18 mouse cellular contexts compared by ENCODE assay signal in genomic region chr5:65250185-65250855, GRCm38 (mm10). TPM values are rescaled to one million over a fixed set of nuclear protein-coding genes. Genes with fewer than 3 reads are reported as not detected.
DNase-seq lines count a peak whose midpoint lies in the region; ATAC-seq and TF ChIP-seq lines count a peak whose summit lies in the region.
"Had no signal": no experiment of that assay in that cellular context is flagged by ENCODE, and none has a peak within 500 bp of the region (broad histone marks: within the 10 kb centered on the region; RNA-seq: fewer than 3 reads in every experiment).

No protein-coding gene starts in this region.

- H3K4me3 ChIP-seq in limb, embryonic 13.5 days = no peak overlapping the region
- no peak overlapping the region for H3K4me3 ChIP-seq in limb, embryonic 10.5 days
- H3K4me3 ChIP-seq in midbrain, embryonic 12.5 days = no peak overlapping the region
- H3K4me3 ChIP-seq in midbrain, postnatal 0 days (ENCODE audit: low read depth, low read length) = no peak overlapping the region
- no peak overlapping the region for H3K4me3 ChIP-seq in stomach, embryonic 14.5 days (ENCODE audit: low read depth, low read length)
- H3K4me3 ChIP-seq: embryonic facial prominence, embryonic 12.5 days; gastrocnemius, adult 2 months; heart, embryonic 12.5 days; liver, embryonic 12.5 days had no signal

- ATAC-seq in limb, embryonic 13.5 days (ENCODE audit: low FRiP score, low read depth) = no peak
- ATAC-seq in midbrain, embryonic 12.5 days (ENCODE audit: low FRiP score, low read depth) = peak; percentile 23; the same call in 1 of the 2 replicates
- no peak for ATAC-seq in midbrain, postnatal 0 days (ENCODE audit: low FRiP score)
- ATAC-seq in stomach, embryonic 14.5 days (ENCODE audit: insufficient number of reproducible peaks, insufficient read depth, low FRiP score, low read depth) = peak; percentile 49; the same call in 1 of the 2 replicates
- ATAC-seq: forebrain, postnatal 0 days; intestine, embryonic 16.5 days; liver, embryonic 12.5 days had no signal

- no peaks in the 10 kb centered on the region for H3K4me1 ChIP-seq in limb, embryonic 13.5 days
- H3K4me1 ChIP-seq in limb, embryonic 10.5 days = no peaks in the 10 kb centered on the region
- H3K4me1 ChIP-seq in midbrain, embryonic 12.5 days = no peaks in the 10 kb centered on the region
- H3K4me1 ChIP-seq in midbrain, postnatal 0 days (ENCODE audit: insufficient read depth, low read length) = no peaks in the 10 kb centered on the region
- no peaks in the 10 kb centered on the region for H3K4me1 ChIP-seq in stomach, embryonic 14.5 days (ENCODE audit: control insufficient read depth, insufficient read depth, low read length)
- H3K4me1 ChIP-seq: embryonic facial prominence, embryonic 12.5 days; heart, embryonic 12.5 days; liver, embryonic 12.5 days had no signal

- DNase-seq in adrenal gland, postnatal 10 days = peak; percentile 36
- no peak for DNase-seq in adrenal gland, adult 18-20 months (ENCODE audit: low spot score in 2 of 2)
- DNase-seq in limb, embryonic 10.5 days (ENCODE audit: low spot score) = no peak
- no peak for DNase-seq in midbrain, postnatal 0 days (ENCODE audit: low spot score)
- no peak for DNase-seq in left cerebral cortex, adult 18-20 months (ENCODE audit: low spot score in 2 of 2)
- DNase-seq: cerebellum, adult 18-20 months; forebrain, postnatal 0 days; gastrocnemius, adult 2 months; left cerebral cortex, postnatal 4 days; right cerebral cortex, postnatal 4 days; thymus, adult 2 months had no signal

- H3K36me3 ChIP-seq in limb, embryonic 13.5 days = peaks cover 40% of the 10 kb centered on the region
- H3K36me3 ChIP-seq in limb, embryonic 10.5 days = peaks cover 45% of the 10 kb centered on the region
- H3K36me3 ChIP-seq in midbrain, embryonic 12.5 days = peaks cover 41% of the 10 kb centered on the region
- H3K36me3 ChIP-seq in midbrain, postnatal 0 days (ENCODE audit: insufficient read depth, low read length) = 0 out of 2 replicates have a peak, but pooled peaks cover 20% of the 10 kb centered on the region
- H3K36me3 ChIP-seq in stomach, embryonic 14.5 days (ENCODE audit: control insufficient read depth, insufficient read depth, low read length) = no peaks in the 10 kb centered on the region
- H3K36me3 ChIP-seq: liver, embryonic 12.5 days had no signal

- no peak overlapping the region for H3K27ac ChIP-seq in limb, embryonic 13.5 days
- no peak overlapping the region for H3K27ac ChIP-seq in limb, embryonic 10.5 days
- no peak overlapping the region for H3K27ac ChIP-seq in midbrain, embryonic 12.5 days (replicated peaks)
- no peak overlapping the region for H3K27ac ChIP-seq in midbrain, postnatal 0 days (ENCODE audit: low read depth, low read length)
- H3K27ac ChIP-seq in stomach, embryonic 14.5 days (ENCODE audit: low read length) = no peak overlapping the region
- H3K27ac ChIP-seq: embryonic facial prominence, embryonic 12.5 days; gastrocnemius, adult 2 months; liver, embryonic 12.5 days had no signal

- TF ChIP-seq CTCF in midbrain, postnatal 0 days (IDR thresholded peaks at IDR 0.05) = no peak

- no peaks in the 10 kb centered on the region for H3K27me3 ChIP-seq in limb, embryonic 13.5 days
- no peaks in the 10 kb centered on the region for H3K27me3 ChIP-seq in limb, embryonic 10.5 days (ENCODE audit: low read depth, poor library complexity, severe bottlenecking)
- H3K27me3 ChIP-seq in midbrain, embryonic 12.5 days = no peaks in the 10 kb centered on the region
- no peaks in the 10 kb centered on the region for H3K27me3 ChIP-seq in midbrain, postnatal 0 days (ENCODE audit: insufficient read depth, low read length)
- no peaks in the 10 kb centered on the region for H3K27me3 ChIP-seq in stomach, embryonic 14.5 days (ENCODE audit: control insufficient read depth, insufficient read depth, low read length)
- H3K27me3 ChIP-seq: embryonic facial prominence, embryonic 12.5 days; heart, embryonic 12.5 days; liver, embryonic 12.5 days had no signal

- no peaks in the 10 kb centered on the region for H3K9me3 ChIP-seq in limb, embryonic 13.5 days
- H3K9me3 ChIP-seq in limb, embryonic 10.5 days (replicated peaks) = no peaks in the 10 kb centered on the region
- no peaks in the 10 kb centered on the region for H3K9me3 ChIP-seq in midbrain, embryonic 12.5 days
- no peaks in the 10 kb centered on the region for H3K9me3 ChIP-seq in midbrain, postnatal 0 days (ENCODE audit: low read length)
- H3K9me3 ChIP-seq in stomach, embryonic 14.5 days (ENCODE audit: control insufficient read depth, low read depth, low read length) = no peaks in the 10 kb centered on the region
- H3K9me3 ChIP-seq: embryonic facial prominence, embryonic 12.5 days; heart, embryonic 12.5 days; liver, embryonic 12.5 days had no signal

- no peak overlapping the region for H3K4me2 ChIP-seq in limb, embryonic 13.5 days (replicated peaks)
- H3K4me2 ChIP-seq in midbrain, embryonic 12.5 days (replicated peaks) = no peak overlapping the region
- H3K4me2 ChIP-seq in midbrain, postnatal 0 days (ENCODE audit: low read depth, low read length, poor library complexity, severe bottlenecking) = no peak overlapping the region
- no peak overlapping the region for H3K4me2 ChIP-seq in stomach, embryonic 14.5 days (replicated peaks; ENCODE audit: low read depth, low read length)
- H3K4me2 ChIP-seq: embryonic facial prominence, embryonic 12.5 days; heart, embryonic 12.5 days; liver, embryonic 12.5 days had no signal

- H3K9ac ChIP-seq in limb, embryonic 13.5 days = 0 out of 2 replicates have a peak overlapping the region, but pooled peaks have one; percentile 8
- no peak overlapping the region for H3K9ac ChIP-seq in midbrain, embryonic 12.5 days (replicated peaks)
- no peak overlapping the region for H3K9ac ChIP-seq in midbrain, postnatal 0 days (replicated peaks; ENCODE audit: low read length, poor library complexity, severe bottlenecking)
- H3K9ac ChIP-seq in stomach, embryonic 14.5 days (replicated peaks; ENCODE audit: low read depth, low read length) = no peak overlapping the region
- H3K9ac ChIP-seq: embryonic facial prominence, embryonic 12.5 days; forebrain, postnatal 0 days; heart, embryonic 12.5 days; liver, embryonic 12.5 days had no signal

- 79% methylated on average over 7 of the region's 7 CpGs for WGBS in limb, embryonic 13.5 days
- 86% methylated on average over 7 of the region's 7 CpGs for WGBS in limb, embryonic 10.5 days
- WGBS in midbrain, embryonic 12.5 days = 68% methylated on average over 7 of the region's 7 CpGs
- WGBS in midbrain, postnatal 0 days = 66% methylated on average over 7 of the region's 7 CpGs
- WGBS in stomach, embryonic 14.5 days = 72% methylated on average over 7 of the region's 7 CpGs

RNA-seq across cellular contexts. Expression of gene Wdr19, which starts 50.8 kb away (rescaled TPM):
- 1 to 10 TPM; 7.0 to 9.3 TPM for total RNA-seq in adrenal gland, postnatal 10 days (2021)
- 1 to 10 TPM; 5.5 to 7.0 TPM for total RNA-seq in adrenal gland, adult 18-20 months (2021)
- polyA plus RNA-seq in limb, embryonic 13.5 days (2015; fragmentation: Nextera tagmentation; extraction: Ambion mirVana) = 11.0 and 11.3 TPM in 2 replicates
- 7.3 and 11.0 TPM in 2 replicates for polyA plus RNA-seq in limb, embryonic 10.5 days (2016; fragmentation: Nextera tagmentation; extraction: Ambion mirVana)
- polyA plus RNA-seq in midbrain, embryonic 12.5 days (2016; fragmentation: Nextera tagmentation; extraction: Ambion mirVana) = 16.6 and 18.1 TPM in 2 replicates
- 17.0 and 18.5 TPM in 2 replicates for total RNA-seq in midbrain, postnatal 0 days (2014; rRNA removed)
- polyA plus RNA-seq in midbrain, postnatal 0 days (2015; fragmentation: Nextera tagmentation; extraction: Ambion mirVana) = 7.6 and 9.2 TPM in 2 replicates
- polyA plus RNA-seq in stomach, embryonic 14.5 days (2014; fragmentation: Nextera tagmentation; extraction: Ambion mirVana) = 10.4 and 10.6 TPM in 2 replicates
- 10 to 100 TPM; 17.1 to 18.9 TPM for total RNA-seq in left cerebral cortex, adult 18-20 months (2021)

Comparison
In these comparisons a context has a peak if more than half of its experiments do, and no peak if none do; other contexts are left out.
1. ATAC-seq: peak in midbrain, embryonic 12.5 days (single experiment) and stomach, embryonic 14.5 days (single experiment); none in limb, embryonic 13.5 days (single experiment) and midbrain, postnatal 0 days (single experiment).